Mouse (Mus musculus): ENCODE measurements around the gene Dalrd3.

Gene Dalrd3

GRCm38 (mm10) chr9:108569381-108570206 is at the start of gene Dalrd3:
Dalrd3 (plus strand) TSS chr9:108569886.
- DNase-seq (ENCODE audit: low read depth) = peak; percentile 95

- DNase-seq (ENCODE audit: low read depth) = peak; percentile 43
Measured at GRCm38 (mm10) chr9:108521604-108522003, 48.1 kb upstream of the Dalrd3 start.

- DNase-seq (ENCODE audit: low read depth) = no peak
Measured at GRCm38 (mm10) chr9:108523341-108523740, 46.3 kb upstream of the Dalrd3 start.

- DNase-seq (ENCODE audit: low read depth) = no peak
Measured at GRCm38 (mm10) chr9:108525400-108525799, 44.3 kb upstream of the Dalrd3 start.

GRCm38 (mm10) chr9:108530954-108531353 is 38.7 kb upstream of the Dalrd3 start:
- DNase-seq (ENCODE audit: low read depth) = no peak

- DNase-seq (ENCODE audit: low read depth) = no peak
Measured at GRCm38 (mm10) chr9:108531496-108531895, 38.2 kb upstream of the Dalrd3 start.

- no peak for DNase-seq (ENCODE audit: low read depth)
Measured at GRCm38 (mm10) chr9:108540846-108541245, 28.8 kb upstream of the Dalrd3 start.

- DNase-seq (ENCODE audit: low read depth) = no peak
Measured at GRCm38 (mm10) chr9:108545986-108546385, 23.7 kb upstream of the Dalrd3 start.

GRCm38 (mm10) chr9:108546875-108547274 is 22.8 kb upstream of the Dalrd3 start:
- DNase-seq (ENCODE audit: low read depth) = no peak

GRCm38 (mm10) chr9:108559169-108559568 is 10.5 kb upstream of the Dalrd3 start:
- no peak for DNase-seq (ENCODE audit: low read depth)

- peak; percentile 98 for DNase-seq (ENCODE audit: low read depth)
Measured at GRCm38 (mm10) chr9:108560227-108560841, 9.4 kb upstream of the Dalrd3 start, which contains the start of gene Impdh2. Impdh2 (plus strand) TSS chr9:108560286.

- DNase-seq (ENCODE audit: low read depth) = no peak
Measured at GRCm38 (mm10) chr9:108563671-108564070, 6.0 kb upstream of the Dalrd3 start.

- no peak for DNase-seq (ENCODE audit: low read depth)
Measured at GRCm38 (mm10) chr9:108564131-108564530, 5.6 kb upstream of the Dalrd3 start.

- no peak for DNase-seq (ENCODE audit: low read depth)
Measured at GRCm38 (mm10) chr9:108565881-108566814, 3.5 kb upstream of the Dalrd3 start.

- DNase-seq (ENCODE audit: low read depth) = peak; percentile 89
Measured at GRCm38 (mm10) chr9:108566815-108567776, 2.6 kb upstream of the Dalrd3 start, which contains the start of gene Ndufaf3. Ndufaf3 (minus strand) TSS chr9:108567434.

- peak; percentile 22 for DNase-seq (ENCODE audit: low read depth)
Measured at GRCm38 (mm10) chr9:108567931-108568419, 1.7 kb upstream of the Dalrd3 start.

- DNase-seq (ENCODE audit: low read depth) = no peak
Measured at GRCm38 (mm10) chr9:108568511-108568921, 1.2 kb upstream of the Dalrd3 start.

- peak; percentile 89 for DNase-seq (ENCODE audit: low read depth)
Measured at GRCm38 (mm10) chr9:108570207-108570896, 666 bp downstream of the Dalrd3 start.

- DNase-seq (ENCODE audit: low read depth) = no peak
Measured at GRCm38 (mm10) chr9:108571401-108571973, 1.8 kb downstream of the Dalrd3 start.

GRCm38 (mm10) chr9:108572321-108572720 is 2.6 kb downstream of the Dalrd3 start:
- DNase-seq (ENCODE audit: low read depth) = no peak

Measured in NIH3T3 (cell line).